Mouse (Mus musculus): Measurements from ENCODE around the gene Ryr2.

- no peak for TF ChIP-seq CHD2 (IDR thresholded peaks at IDR 0.05; ENCODE audit: low read length)
- no peak for TF ChIP-seq RAD21 (IDR thresholded peaks at IDR 0.05; ENCODE audit: low read depth, low read length)
- TF ChIP-seq EP300 (IDR thresholded peaks at IDR 0.05; ENCODE audit: low read length) = no peak
- TF ChIP-seq POLR2A (IDR thresholded peaks at IDR 0.05; ENCODE audit: low read depth, low read length) = no peak
- no peak for TF ChIP-seq CTCF (conservative IDR thresholded peaks at IDR 0.05 in 1 of 2, IDR thresholded peaks at IDR 0.05 in 1 of 2; ENCODE audit: low read depth in 2 of 2, low read length in 2 of 2)
- TF ChIP-seq MAZ (IDR thresholded peaks at IDR 0.05; ENCODE audit: low read depth, low read length) = no peak
- TF ChIP-seq ETS1 (conservative IDR thresholded peaks at IDR 0.05; ENCODE audit: low read depth, low read length) = no peak
- TF ChIP-seq E2F4 (IDR thresholded peaks at IDR 0.05; ENCODE audit: insufficient replicate concordance, low read depth, low read length) = no peak
- TF ChIP-seq PAX5 (IDR thresholded peaks at IDR 0.05; ENCODE audit: low read length) = no peak
- no peak for TF ChIP-seq HCFC1 (IDR thresholded peaks at IDR 0.05; ENCODE audit: low read depth, low read length)
- TF ChIP-seq IRF4 (IDR thresholded peaks at IDR 0.05; ENCODE audit: low read depth, low read length) = no peak
- TF ChIP-seq KAT2A (IDR thresholded peaks at IDR 0.05; ENCODE audit: insufficient replicate concordance, low read length) = no peak
These were observed 34.6 kb downstream of the Ryr2 start for GRCm38 (mm10) chr13:12072112-12072511.

All from CH12.LX (cell line).